8 mouse cellular contexts compared by ENCODE assay signal in genomic region chr2:84504954-84505394, GRCm38 (mm10). TPM values are rescaled to one million over a fixed set of nuclear protein-coding genes. Genes with fewer than 3 reads are reported as not detected.
DNase-seq lines count a peak whose midpoint lies in the region; ATAC-seq and TF ChIP-seq lines count a peak whose summit lies in the region.
"Not testable (repeated sequence)": the region's sequence is repeated elsewhere in the genome, so short reads cannot be mapped to it uniquely, and the experiment has no call there.

No protein-coding gene starts in this region.

- not testable (repeated sequence) for H3K36me3 ChIP-seq in hindbrain, embryonic 14.5 days (replicated peaks; ENCODE audit: control insufficient read depth, insufficient read depth); lung, embryonic 14.5 days (ENCODE audit: insufficient read depth)

- peak; percentile 14 for DNase-seq in Muller cell, postnatal 12 days (ENCODE audit: inconsistent ontology term)
- peak; percentile 33 for DNase-seq in embryo, embryonic 9.5 days (ENCODE audit: extremely low spot score)
- DNase-seq in hindbrain, embryonic 14.5 days (ENCODE audit: low spot score); layer of hippocampus, adult 2 months (ENCODE audit: low spot score in 2 of 2): not testable (repeated sequence)
- DNase-seq in lung, embryonic 14.5 days = peak; percentile 48
- DNase-seq in neural tube, embryonic 10.5 days (ENCODE audit: extremely low spot score, low spot score) = peak; percentile 36
- peak; percentile 22 for DNase-seq in thymus, postnatal 0 days (ENCODE audit: low spot score)

- not testable (repeated sequence) for H3K4me1 ChIP-seq in hindbrain, embryonic 14.5 days (replicated peaks; ENCODE audit: control insufficient read depth, insufficient read depth, low read length); lung, embryonic 14.5 days (ENCODE audit: insufficient read depth)

- TF ChIP-seq CTCF in layer of hippocampus, adult 2 months (conservative IDR thresholded peaks at IDR 0.05) = peak; percentile 11; the same call in 1 of the 2 replicates
- TF ChIP-seq CTCF in lung, embryonic 14.5 days (IDR thresholded peaks at IDR 0.05; ENCODE audit: low read depth) = not testable (repeated sequence)

- H3K9me3 ChIP-seq in hindbrain, embryonic 14.5 days (ENCODE audit: control insufficient read depth, low read length); lung, embryonic 14.5 days (ENCODE audit: low read depth, low read length): not testable (repeated sequence)

- ATAC-seq in granulocyte monocyte progenitor cell, adult 5-6 weeks (replicated peaks; ENCODE audit: poor library complexity, severe bottlenecking) = peak; percentile 71
- ATAC-seq in hindbrain, embryonic 14.5 days (ENCODE audit: low FRiP score) = peak; percentile 82
- ATAC-seq in lung, embryonic 14.5 days (ENCODE audit: insufficient read depth) = peak; percentile 65; the same call in 1 of the 2 replicates

- not testable (repeated sequence) for H3K4me3 ChIP-seq in hindbrain, embryonic 14.5 days (replicated peaks; ENCODE audit: low read length); layer of hippocampus, adult 2 months; lung, embryonic 14.5 days (ENCODE audit: low read depth, low read length)

- 48% methylated on average over 5 of the region's 11 CpGs for WGBS in hindbrain, embryonic 14.5 days
- 41% methylated on average over 5 of the region's 11 CpGs for WGBS in lung, embryonic 14.5 days

- H3K27ac ChIP-seq in hindbrain, embryonic 14.5 days = peak overlapping the region; percentile 38; the same call in 1 of the 2 replicates
- H3K27ac ChIP-seq in layer of hippocampus, adult 2 months; lung, embryonic 14.5 days (ENCODE audit: low read depth): not testable (repeated sequence)

- not testable (repeated sequence) for H3K27me3 ChIP-seq in hindbrain, embryonic 14.5 days (ENCODE audit: control insufficient read depth, insufficient read depth, low read length); lung, embryonic 14.5 days (ENCODE audit: insufficient read depth, low read length)

- H3K9ac ChIP-seq in hindbrain, embryonic 14.5 days = 0 out of 2 replicates have a peak overlapping the region, but pooled peaks have one; percentile 45
- not testable (repeated sequence) for H3K9ac ChIP-seq in lung, embryonic 14.5 days

- H3K4me2 ChIP-seq in hindbrain, embryonic 14.5 days (replicated peaks) = peak overlapping the region; percentile 40
- 0 out of 2 replicates have a peak overlapping the region, but pooled peaks have one; percentile 21 for H3K4me2 ChIP-seq in lung, embryonic 14.5 days

RNA-seq across cellular contexts. Expression of gene Tfpi, which starts 28.4 kb away (rescaled TPM):
- 28.4 and 69.7 TPM in 2 replicates for total RNA-seq in granulocyte monocyte progenitor cell, adult 5-6 weeks (2014; fragmentation: Nextera tagmentation)
- total RNA-seq in granulocyte monocyte progenitor cell, adult 5-6 weeks (2017) = 74.5 and 81.7 TPM in 2 replicates
- polyA plus RNA-seq in hindbrain, embryonic 14.5 days (2014; fragmentation: Nextera tagmentation; extraction: Ambion mirVana) = 19.0 and 20.4 TPM in 2 replicates
- 1 to 10 TPM; 3.6 TPM for total RNA-seq in layer of hippocampus, adult 2 months (2021)
- 63.1 and 66.3 TPM in 2 replicates for polyA plus RNA-seq in lung, embryonic 14.5 days (2014; fragmentation: Nextera tagmentation; extraction: Ambion mirVana)
- polyA plus RNA-seq in thymus, postnatal 0 days (2015; fragmentation: Nextera tagmentation; extraction: Ambion mirVana) = 25.1 and 25.7 TPM in 2 replicates
